Mouse (Mus musculus) bone marrow macrophage, adult 2 months (primary cell): ENCODE results near the gene Sort1.

Source experiments
- CTCF ChIP-seq: IDR thresholded peaks from 2 replicates; pipeline ENCODE4 v1.5.1; 2012; ENCODE audit warnings: low read depth, mild to moderate bottlenecking, low read length, moderate library complexity
- POLR2A ChIP-seq: IDR thresholded peaks from 2 replicates; pipeline ENCODE4 v1.6.1; 2012; ENCODE audit warnings: mild to moderate bottlenecking, low read depth, low read length, borderline replicate concordance

GRCm38 (mm10) chr3:108348376-108348775 lies 64.5 kb downstream of the Sort1 start:
- no peak for TF ChIP-seq POLR2A
- TF ChIP-seq CTCF, result no peak
